Mouse (Mus musculus): ENCODE measurements around the gene Defb10. TPM values are rescaled to one million over a fixed set of nuclear protein-coding genes. Genes with fewer than 3 reads are reported as not detected.

Defb10 gene
- polyA plus RNA-seq (2015; fragmentation: Illumina TruSeq; extraction: RNeasy Lipid Tissue Mini Kit (QIAGEN cat#74804); ENCODE audit: insufficient read depth, low read depth, low replicate concordance) = not detected

DNA sequence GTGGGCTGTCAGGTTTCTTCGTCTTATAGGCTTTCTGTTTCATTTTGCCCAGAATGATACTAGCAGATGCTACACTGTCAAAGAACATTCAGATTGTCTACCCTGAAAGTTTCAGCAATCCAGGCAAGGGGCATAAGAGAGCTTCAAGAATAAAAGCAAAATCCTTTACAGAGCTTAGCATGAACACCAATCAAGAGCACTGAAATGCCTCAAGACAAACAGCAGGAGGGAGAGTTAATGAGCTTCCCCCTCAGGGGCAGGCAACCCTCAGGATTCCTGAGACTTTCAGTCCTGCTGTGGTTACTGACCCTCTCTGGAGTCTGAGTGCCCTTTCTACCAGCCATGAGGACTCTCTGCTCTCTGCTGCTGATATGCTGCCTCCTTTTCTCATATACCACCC lies at the start of gene Defb10:
TSS of gene Defb10 (plus strand) at position 316 of the 400 bp plus-strand sequence.

DNA sequence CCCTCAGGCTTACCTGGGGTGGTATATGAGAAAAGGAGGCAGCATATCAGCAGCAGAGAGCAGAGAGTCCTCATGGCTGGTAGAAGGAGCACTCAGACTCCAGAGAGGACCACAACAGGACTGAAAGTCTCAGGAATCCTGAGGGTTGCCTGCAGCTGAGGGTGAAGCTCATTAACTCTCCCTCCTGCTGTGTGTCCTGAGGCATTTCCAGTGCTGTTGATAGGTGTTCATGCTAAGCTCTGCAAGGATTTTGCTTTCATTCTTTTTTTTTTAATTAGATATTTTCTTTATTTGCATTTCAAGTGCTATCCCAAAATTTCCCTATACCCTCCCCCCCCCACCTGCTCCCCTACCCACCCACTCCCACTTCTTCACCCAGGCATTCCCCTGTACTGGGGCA lies 26.6 kb downstream of the Defb10 start, which contains the start of gene Defb9:
TSS of gene Defb9 (minus strand) at position 101 of the 400 bp plus-strand sequence.

GRCm38 (mm10) chr8:21906290-21906689 lies 47.6 kb downstream of the Defb10 start, which contains the start of gene Defb11:
Gene Defb11, minus strand, starts transcription at chr8:21906412.

Other genes starting within 250 kb of the Defb10 start
- not detected for gene Defa26, start 240.7 kb upstream of the Defb10 start, polyA plus RNA-seq (2015; fragmentation: Illumina TruSeq; extraction: RNeasy Lipid Tissue Mini Kit (QIAGEN cat#74804); ENCODE audit: insufficient read depth, low read depth, low replicate concordance)
- gene Defa17, start 203.1 kb upstream of the Defb10 start, polyA plus RNA-seq (2015; fragmentation: Illumina TruSeq; extraction: RNeasy Lipid Tissue Mini Kit (QIAGEN cat#74804); ENCODE audit: insufficient read depth, low read depth, low replicate concordance) = not detected
- not detected for gene Defa34, start 193.1 kb upstream of the Defb10 start, polyA plus RNA-seq (2015; fragmentation: Illumina TruSeq; extraction: RNeasy Lipid Tissue Mini Kit (QIAGEN cat#74804); ENCODE audit: insufficient read depth, low read depth, low replicate concordance)
- not detected for gene AY761184, start 155.3 kb upstream of the Defb10 start, polyA plus RNA-seq (2015; fragmentation: Illumina TruSeq; extraction: RNeasy Lipid Tissue Mini Kit (QIAGEN cat#74804); ENCODE audit: insufficient read depth, low read depth, low replicate concordance)
- not detected for gene Defa24, start 124.4 kb upstream of the Defb10 start, polyA plus RNA-seq (2015; fragmentation: Illumina TruSeq; extraction: RNeasy Lipid Tissue Mini Kit (QIAGEN cat#74804); ENCODE audit: insufficient read depth, low read depth, low replicate concordance)
- gene Defb50, start 35.4 kb upstream of the Defb10 start, polyA plus RNA-seq (2015; fragmentation: Illumina TruSeq; extraction: RNeasy Lipid Tissue Mini Kit (QIAGEN cat#74804); ENCODE audit: insufficient read depth, low read depth, low replicate concordance) = not detected
- gene Defb2, start 19.0 kb upstream of the Defb10 start, polyA plus RNA-seq (2015; fragmentation: Illumina TruSeq; extraction: RNeasy Lipid Tissue Mini Kit (QIAGEN cat#74804); ENCODE audit: insufficient read depth, low read depth, low replicate concordance) = not detected
- not detected for gene Defb9, start 26.5 kb downstream of the Defb10 start, polyA plus RNA-seq (2015; fragmentation: Illumina TruSeq; extraction: RNeasy Lipid Tissue Mini Kit (QIAGEN cat#74804); ENCODE audit: insufficient read depth, low read depth, low replicate concordance)
- not detected for gene Defb11, start 47.5 kb downstream of the Defb10 start, polyA plus RNA-seq (2015; fragmentation: Illumina TruSeq; extraction: RNeasy Lipid Tissue Mini Kit (QIAGEN cat#74804); ENCODE audit: insufficient read depth, low read depth, low replicate concordance)
- gene Defb15, start 73.8 kb downstream of the Defb10 start, polyA plus RNA-seq (2015; fragmentation: Illumina TruSeq; extraction: RNeasy Lipid Tissue Mini Kit (QIAGEN cat#74804); ENCODE audit: insufficient read depth, low read depth, low replicate concordance) = not detected
- gene Defb35, start 79.5 kb downstream of the Defb10 start, polyA plus RNA-seq (2015; fragmentation: Illumina TruSeq; extraction: RNeasy Lipid Tissue Mini Kit (QIAGEN cat#74804); ENCODE audit: insufficient read depth, low read depth, low replicate concordance) = not detected
- not detected for gene Defb13, start 87.9 kb downstream of the Defb10 start, polyA plus RNA-seq (2015; fragmentation: Illumina TruSeq; extraction: RNeasy Lipid Tissue Mini Kit (QIAGEN cat#74804); ENCODE audit: insufficient read depth, low read depth, low replicate concordance)
- not detected for gene Fam90a1a, start 99.8 kb downstream of the Defb10 start, polyA plus RNA-seq (2015; fragmentation: Illumina TruSeq; extraction: RNeasy Lipid Tissue Mini Kit (QIAGEN cat#74804); ENCODE audit: insufficient read depth, low read depth, low replicate concordance)
- not detected for gene Ccdc70, start 110.9 kb downstream of the Defb10 start, polyA plus RNA-seq (2015; fragmentation: Illumina TruSeq; extraction: RNeasy Lipid Tissue Mini Kit (QIAGEN cat#74804); ENCODE audit: insufficient read depth, low read depth, low replicate concordance)
- gene Atp7b, start 201.4 kb downstream of the Defb10 start, polyA plus RNA-seq (2015; fragmentation: Illumina TruSeq; extraction: RNeasy Lipid Tissue Mini Kit (QIAGEN cat#74804); ENCODE audit: insufficient read depth, low read depth, low replicate concordance) = 0.17 TPM
- 2.9 TPM for gene Alg11, start 201.8 kb downstream of the Defb10 start, polyA plus RNA-seq (2015; fragmentation: Illumina TruSeq; extraction: RNeasy Lipid Tissue Mini Kit (QIAGEN cat#74804); ENCODE audit: insufficient read depth, low read depth, low replicate concordance)

All from pancreas, adult 10 weeks (tissue).